7 mouse cellular contexts compared by ENCODE assay signal in the genomic region with DNA sequence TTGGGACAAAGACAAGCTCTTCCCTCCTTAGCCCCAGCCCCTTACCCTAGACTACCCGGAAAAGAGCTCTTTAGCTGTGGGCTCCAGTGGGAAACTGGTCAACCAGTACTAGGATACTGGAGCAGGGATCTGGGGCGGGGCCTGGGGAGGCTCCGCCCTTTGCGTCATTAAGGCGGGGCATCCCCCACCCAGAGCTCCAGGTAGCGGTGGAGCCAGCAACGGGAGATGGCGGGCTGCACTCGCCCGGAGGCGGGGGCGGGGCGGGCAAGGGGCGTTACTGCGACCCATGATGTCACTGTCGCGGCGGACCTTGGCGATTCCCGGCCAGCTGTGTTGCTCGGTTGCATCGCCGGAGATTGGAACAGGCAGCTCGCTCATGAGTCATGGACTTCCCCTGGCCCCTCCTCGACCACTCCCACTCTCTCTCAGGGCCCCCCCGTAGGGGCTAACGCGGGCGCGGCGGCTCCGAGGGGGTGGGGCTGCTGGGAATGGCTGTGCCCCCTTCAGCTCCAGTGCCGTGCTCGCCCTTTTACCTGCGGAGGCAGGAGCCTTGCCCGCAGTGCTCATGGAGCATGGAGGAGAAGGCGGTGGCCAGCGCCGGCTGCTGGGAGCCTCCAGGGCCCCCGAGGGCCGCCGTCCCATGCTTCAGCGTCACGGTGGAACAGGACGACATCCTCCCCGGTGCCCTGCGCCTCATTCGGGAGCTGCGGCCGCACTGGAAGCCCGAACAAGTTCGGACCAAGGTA. TPM values are rescaled to one million over a fixed set of nuclear protein-coding genes. Genes with fewer than 3 reads are reported as not detected.
DNase-seq lines count a peak whose midpoint lies in the region; ATAC-seq and TF ChIP-seq lines count a peak whose summit lies in the region.

A gene (plus strand): TSS at position 297 of the 746 bp plus-strand sequence.

- peak within 1 kb of the TSS; percentile 99 for H3K4me2 ChIP-seq in intestine, postnatal 0 days (replicated peaks; ENCODE audit: low read depth)
- H3K4me2 ChIP-seq in midbrain, embryonic 12.5 days (replicated peaks), result peak within 1 kb of the TSS; percentile 98

- TF ChIP-seq POLR2A in spleen, adult 2 months (IDR thresholded peaks at IDR 0.05; ENCODE audit: low read depth, low read length), result no peak

- H3K4me3 ChIP-seq in intestine, postnatal 0 days (ENCODE audit: low read depth, low read length), result peak within 1 kb of the TSS; percentile 63
- peak within 1 kb of the TSS; percentile 71 for H3K4me3 ChIP-seq in limb, embryonic 10.5 days
- H3K4me3 ChIP-seq in midbrain, embryonic 12.5 days, result peak within 1 kb of the TSS; percentile 71
- H3K4me3 ChIP-seq in spleen, adult 2 months (ENCODE audit: extremely low read depth, insufficient read depth, insufficient read length), result peak within 1 kb of the TSS; percentile 58

- DNase-seq in adrenal gland, adult 8-10 months, result peak; percentile 86
- peak; percentile 85 for DNase-seq in embryo, embryonic 11 days
- peak; percentile 52 to 55 for DNase-seq in gastrocnemius, postnatal 4 days (ENCODE audit: low spot score in 2 of 2)
- peak; percentile 88 for DNase-seq in limb, embryonic 10.5 days (ENCODE audit: low spot score)
- peak in 1 of 2 experiments; percentile 36 for DNase-seq in spleen, adult 2 months (ENCODE audit: low read depth in 1 of 2, low spot score in 2 of 2)

- peak within 1 kb of the TSS; percentile 66 for H3K27ac ChIP-seq in intestine, postnatal 0 days (ENCODE audit: low read depth, low read length)
- H3K27ac ChIP-seq in limb, embryonic 10.5 days, result peak within 1 kb of the TSS; percentile 67
- H3K27ac ChIP-seq in midbrain, embryonic 12.5 days (replicated peaks), result no peak within 1 kb of the TSS
- no peak within 1 kb of the TSS for H3K27ac ChIP-seq in spleen, adult 2 months (ENCODE audit: insufficient read depth, low read length)

- no peaks in the 10 kb centered on the region for H3K36me3 ChIP-seq in intestine, postnatal 0 days (ENCODE audit: control insufficient read depth, insufficient read depth)
- H3K36me3 ChIP-seq in limb, embryonic 10.5 days, result no peaks in the 10 kb centered on the region
- no peaks in the 10 kb centered on the region for H3K36me3 ChIP-seq in midbrain, embryonic 12.5 days
- H3K36me3 ChIP-seq in spleen, adult 2 months (ENCODE audit: control insufficient read depth, insufficient read depth, low read length), result no peaks in the 10 kb centered on the region

- H3K9me3 ChIP-seq in intestine, postnatal 0 days (ENCODE audit: control insufficient read depth), result no peaks in the 10 kb centered on the region
- no peaks in the 10 kb centered on the region for H3K9me3 ChIP-seq in limb, embryonic 10.5 days (replicated peaks)
- H3K9me3 ChIP-seq in midbrain, embryonic 12.5 days, result no peaks in the 10 kb centered on the region

- under 1% methylated on average over 52 of the region's 52 CpGs for WGBS in intestine, postnatal 0 days
- under 1% methylated on average over 52 of the region's 52 CpGs for WGBS in limb, embryonic 10.5 days
- WGBS in midbrain, embryonic 12.5 days, result under 1% methylated on average over 52 of the region's 52 CpGs
- WGBS in spleen, adult 2 months, result 4% methylated on average over 52 of the region's 52 CpGs

- no peak for TF ChIP-seq CTCF in intestine, postnatal 0 days (IDR thresholded peaks at IDR 0.05; ENCODE audit: low read depth)
- no peak for TF ChIP-seq CTCF in spleen, adult 2 months (IDR thresholded peaks at IDR 0.05; ENCODE audit: extremely low read depth, insufficient read depth, insufficient read length, insufficient replicate concordance)

- peak; percentile 76 for ATAC-seq in intestine, postnatal 0 days
- ATAC-seq in midbrain, embryonic 12.5 days (ENCODE audit: low FRiP score, low read depth), result peak; percentile 73

- H3K9ac ChIP-seq in intestine, postnatal 0 days (ENCODE audit: low read depth, low read length), result peak within 1 kb of the TSS; percentile 63
- H3K9ac ChIP-seq in midbrain, embryonic 12.5 days (replicated peaks), result peak within 1 kb of the TSS; percentile 67

- peaks cover 4% of the 10 kb centered on the region; the same call in 1 of the 2 replicates for H3K4me1 ChIP-seq in intestine, postnatal 0 days (replicated peaks; ENCODE audit: control insufficient read depth, insufficient read depth, low read length)
- H3K4me1 ChIP-seq in limb, embryonic 10.5 days, result peaks cover 46% of the 10 kb centered on the region
- peaks cover 22% of the 10 kb centered on the region for H3K4me1 ChIP-seq in midbrain, embryonic 12.5 days
- H3K4me1 ChIP-seq in spleen, adult 2 months (ENCODE audit: control insufficient read depth, insufficient read depth, insufficient read length), result peaks cover 15% of the 10 kb centered on the region

- H3K27me3 ChIP-seq in intestine, postnatal 0 days (replicated peaks; ENCODE audit: control insufficient read depth, insufficient read depth, low read length), result peaks cover 7% of the 10 kb centered on the region; the same call in 1 of the 2 replicates
- H3K27me3 ChIP-seq in limb, embryonic 10.5 days (ENCODE audit: low read depth, poor library complexity, severe bottlenecking), result peaks cover 65% of the 10 kb centered on the region
- peaks cover 59% of the 10 kb centered on the region for H3K27me3 ChIP-seq in midbrain, embryonic 12.5 days
- peaks cover 9% of the 10 kb centered on the region; the same call in 1 of the 2 replicates for H3K27me3 ChIP-seq in spleen, adult 2 months (ENCODE audit: control insufficient read depth, insufficient read depth, low read length)

RNA-seq across cellular contexts. Expression of the gene that starts here (rescaled TPM):
- total RNA-seq in adrenal gland, adult 8-10 months (2022), result 10 to 100 TPM in 2 of 4 experiments, 1 to 10 TPM in 2; 6.0 to 34.7 (median 13.4) TPM
- total RNA-seq in gastrocnemius, postnatal 4 days (2021), result under 1 TPM; 0.42 to 0.60 TPM
- 6.0 and 6.2 TPM in 2 replicates for polyA plus RNA-seq in intestine, postnatal 0 days (2015; fragmentation: Nextera tagmentation; extraction: Ambion mirVana)
- polyA plus RNA-seq in limb, embryonic 10.5 days (2016; fragmentation: Nextera tagmentation; extraction: Ambion mirVana), result 1.7 and 2.0 TPM in 2 replicates
- 3.8 and 3.9 TPM in 2 replicates for polyA plus RNA-seq in midbrain, embryonic 12.5 days (2016; fragmentation: Nextera tagmentation; extraction: Ambion mirVana)
- 0.20 and 0.22 TPM in 2 replicates for polyA plus RNA-seq in spleen, adult 2 months (2012; rRNA removed)

Comparison
In these comparisons a context has a peak if more than half of its experiments do, and no peak if none do; other contexts are left out.
1. RNA of the gene that starts here (total RNA-seq): 6.0 to 34.7 TPM in adrenal gland, adult 8-10 months; 0.42 to 0.60 TPM in gastrocnemius, postnatal 4 days; every median in the first group is over 4 times any median in the second.
2. Peak in DNase-seq in gastrocnemius, postnatal 4 days; RNA of the gene not detected or under 1 TPM.
3. H3K27ac ChIP-seq: peak in intestine, postnatal 0 days (single experiment) and limb, embryonic 10.5 days (single experiment); none in midbrain, embryonic 12.5 days (single experiment) and spleen, adult 2 months (single experiment).
4. Peak in every context shown above with its lines, with median percentiles within 50 percentile points of each other: H3K4me3 ChIP-seq.